Mouse (Mus musculus) brain, embryonic 14.5 days (tissue): ENCODE measurements at regions not wholly inside any gene's neighbourhood (a gene's known extent, or its start where the extent isn't known, plus 50 kb on each side); places are given as distances from the start of the nearest gene placed in this dataset.

Experiments
- CTCF ChIP-seq: fragments of 200-500 bp; IDR thresholded peaks from 2 replicates; pipeline ENCODE4 v1.5.1; 2012; ENCODE audit warnings: inconsistent platforms, mild to moderate bottlenecking, moderate library complexity, borderline replicate concordance; ENCODE audit not compliant: insufficient read depth, insufficient read length; ENCODE audit errors: extremely low read depth
- POLR2A ChIP-seq: fragments of 200-500 bp; IDR thresholded peaks from 2 replicates; pipeline ENCODE4 v1.6.1; 2012; ENCODE audit warnings: mild to moderate bottlenecking, inconsistent platforms, borderline replicate concordance; ENCODE audit not compliant: poor library complexity, insufficient read depth, insufficient read length, severe bottlenecking; ENCODE audit errors: extremely low read depth

GRCm38 (mm10) chr4:131115247-131115646 is 171.1 kb downstream of the Matn1 start:
- TF ChIP-seq CTCF (no peak), POLR2A (no peak)
